Mouse (Mus musculus) embryonic fibroblast, embryonic 13.5 days (primary cell): Measurements from ENCODE around the gene Sap25.

Source experiments
- CTCF ChIP-seq: IDR thresholded peaks from 2 replicates; pipeline ENCODE4 v1.5.1; 2011; ENCODE audit warnings: mild to moderate bottlenecking, control low read depth, low read length, moderate library complexity, borderline replicate concordance; ENCODE audit not compliant: insufficient read depth
- POLR2A ChIP-seq: IDR thresholded peaks from 2 replicates; pipeline ENCODE4 v1.6.1; 2011; ENCODE audit warnings: low read depth, mild to moderate bottlenecking, control low read depth, low read length, moderate library complexity

GRCm38 (mm10) chr5:137649669-137650571 is 8.8 kb downstream of the Sap25 start:
- no peak for TF ChIP-seq CTCF
- no peak for TF ChIP-seq POLR2A
